Mouse (Mus musculus) cortical plate, adult 2 months (tissue): Measurements from ENCODE around the gene Slc35e1.

Experiments
- CTCF ChIP-seq: fragments of 200-500 bp; IDR thresholded peaks from 2 replicates; pipeline ENCODE4 v1.5.1; 2011; ENCODE audit warnings: mild to moderate bottlenecking, control low read depth, low read length; ENCODE audit not compliant: insufficient read depth; ENCODE audit errors: extremely low read depth
- POLR2A ChIP-seq: fragments of 200-500 bp; IDR thresholded peaks from 2 replicates; pipeline ENCODE4 v1.6.1; 2011; ENCODE audit warnings: mild to moderate bottlenecking, low read length, control low read depth; ENCODE audit not compliant: insufficient read depth; ENCODE audit errors: extremely low read depth

- TF ChIP-seq CTCF (no peak), POLR2A (no peak)
These were observed 22.4 kb downstream of the Slc35e1 start for GRCm38 (mm10) chr8:72469984-72470383.
